Mouse (Mus musculus) small intestine, adult 2 months (tissue): ENCODE data around the gene Gm5795. TPM values are rescaled to one million over a fixed set of nuclear protein-coding genes. Genes with fewer than 3 reads are reported as not detected.
"Not testable (repeated sequence)": the region's sequence is repeated elsewhere in the genome, so short reads cannot be mapped to it uniquely, and the experiment has no call there.

Source experiments
- H3K27ac ChIP-seq: fragments of 200-500 bp; 2 replicates; pipeline ENCODE4 v1.5.1; 2012; ENCODE audit warnings: low read depth, low read length, control low read depth, inconsistent platforms; ENCODE audit not compliant: insufficient read depth
- H3K27me3 ChIP-seq: fragments of 200-500 bp; 2 replicates; pipeline ENCODE4 v1.6.1; 2012; ENCODE audit warnings: mild to moderate bottlenecking, moderate library complexity, low read length, inconsistent platforms; ENCODE audit not compliant: control insufficient read depth, insufficient read depth
- H3K36me3 ChIP-seq: fragments of 200-500 bp; 2 replicates; pipeline ENCODE4 v1.6.1; 2012; ENCODE audit warnings: mild to moderate bottlenecking, low read length, control low read depth, inconsistent platforms; ENCODE audit not compliant: control insufficient read depth, insufficient read depth
- H3K4me1 ChIP-seq: fragments of 200-500 bp; 2 replicates; pipeline ENCODE4 v1.6.1; 2012; ENCODE audit warnings: low read length, inconsistent platforms, mixed read lengths; ENCODE audit not compliant: control insufficient read depth, insufficient read depth, insufficient read length
- H3K4me3 ChIP-seq: fragments of 200-500 bp; 2 replicates; pipeline ENCODE4 v1.5.1; 2012; ENCODE audit warnings: low read depth, mild to moderate bottlenecking, control low read depth, inconsistent platforms, low read length, moderate library complexity
- WGBS: fragments of 180-500 bp; shearing (Covaris S2); methylation state at CpG from one replicate; pipeline ENCODE4 v1.1.7; 2018; 5-methylcytosine and 5-hydroxymethylcytosine counted together
- polyA plus RNA-seq: library from polyadenylated mRNA; depleted of rRNA; stranded (reverse); fragments of >200 nt; gene quantifications from 2 replicates; pipeline ENCODE4 v1.2.3, GENCODE M21; 2012; rRNA removed

Gm5795 gene
- polyA plus RNA-seq, result not detected in 2 replicates

GRCm38 (mm10) chr14:3187955-3188354 lies at the start of gene Gm5795:
Gene Gm5795 (plus strand): TSS chr14:3188255.
- not testable (repeated sequence) for H3K4me3 ChIP-seq, H3K36me3 ChIP-seq, H3K27me3 ChIP-seq, H3K4me1 ChIP-seq, H3K27ac ChIP-seq
- no CpG with 5 or more reads among the region's 2 CpGs for WGBS

GRCm38 (mm10) chr14:3208272-3209152 lies 20.5 kb downstream of the Gm5795 start, which contains the start of gene D830030K20Rik:
Gene D830030K20Rik (plus strand): TSS chr14:3208488.
- not testable (repeated sequence) for H3K36me3 ChIP-seq, H3K27me3 ChIP-seq, H3K27ac ChIP-seq, H3K4me1 ChIP-seq
- under 1% methylated on average over 25 of the region's 62 CpGs for WGBS
- H3K4me3 ChIP-seq, result peak within 1 kb of the TSS; percentile 36; the same call in 1 of the 2 replicates

GRCm38 (mm10) chr14:3209367-3209766 lies 21.3 kb downstream of the Gm5795 start:
- H3K4me1 ChIP-seq, H3K27ac ChIP-seq, H3K4me3 ChIP-seq, H3K36me3 ChIP-seq, H3K27me3 ChIP-seq: not testable (repeated sequence)
- 8% methylated on average over 9 of the region's 11 CpGs for WGBS

Other genes starting within 250 kb of the Gm5795 start
- gene Gm2888, start 158.3 kb upstream of the Gm5795 start, polyA plus RNA-seq, result not detected in 2 replicates
- not detected in 2 replicates for gene Gm2897, start 139.0 kb upstream of the Gm5795 start, polyA plus RNA-seq
- gene Gm10340, start 54.3 kb upstream of the Gm5795 start, polyA plus RNA-seq, result not detected in 2 replicates
- 0.08 TPM in 1 of 2 replicates, not detected in the other for gene D830030K20Rik, start 20.2 kb downstream of the Gm5795 start, polyA plus RNA-seq
- not detected in 2 replicates for gene Gm2956, start 144.4 kb downstream of the Gm5795 start, polyA plus RNA-seq
- not detected in 2 replicates for gene Gm10413, start 206.8 kb downstream of the Gm5795 start, polyA plus RNA-seq
- not detected in 2 replicates for gene Gm10409, start 224.4 kb downstream of the Gm5795 start, polyA plus RNA-seq
- gene Gm3005, start 239.8 kb downstream of the Gm5795 start, polyA plus RNA-seq, result not detected in 2 replicates